Mouse (Mus musculus) kidney, adult 2 months (tissue): ENCODE measurements at regions not wholly inside any gene's neighbourhood (a gene's known extent, or its start where the extent isn't known, plus 50 kb on each side); places are given as distances from the start of the nearest gene placed in this dataset.
A peak's percentile ranks its signal among the peaks of the same experiment; 100 is the strongest.

ENCODE experiments used
- DNase-seq: peaks from one replicate; pipeline ENCODE4 v3.0.0; 2021
- H3K27ac ChIP-seq: fragments of 200-500 bp; 2 replicates; pipeline ENCODE4 v1.5.1; 2012; ENCODE audit warnings: low read depth, low read length, control low read depth, inconsistent platforms; ENCODE audit not compliant: insufficient read depth
- H3K27me3 ChIP-seq: fragments of 200-500 bp; replicated peaks from 2 replicates; pipeline ENCODE4 v1.6.1; 2012; ENCODE audit warnings: mild to moderate bottlenecking, moderate library complexity, low read length, inconsistent platforms; ENCODE audit not compliant: control insufficient read depth, insufficient read depth
- H3K36me3 ChIP-seq: fragments of 200-500 bp; 2 replicates; pipeline ENCODE4 v1.6.1; 2012; ENCODE audit warnings: mild to moderate bottlenecking, moderate library complexity, low read length, inconsistent platforms; ENCODE audit not compliant: control insufficient read depth, insufficient read depth
- H3K4me1 ChIP-seq: fragments of 200-500 bp; 2 replicates; pipeline ENCODE4 v1.6.1; 2011; ENCODE audit warnings: low read length; ENCODE audit not compliant: control insufficient read depth, insufficient read depth
- H3K4me3 ChIP-seq: fragments of 200-500 bp; 2 replicates; pipeline ENCODE4 v1.5.1; 2011; ENCODE audit warnings: mild to moderate bottlenecking, low read depth, low read length, control low read depth; ENCODE audit not compliant: insufficient read depth
- CTCF ChIP-seq: fragments of 200-500 bp; conservative IDR thresholded peaks from 2 replicates; pipeline ENCODE4 v1.5.1; 2011; ENCODE audit warnings: low read depth, mild to moderate bottlenecking, control low read depth, low read length, moderate library complexity, mixed read lengths; ENCODE audit not compliant: insufficient read depth, insufficient read length
- POLR2A ChIP-seq: fragments of 200-500 bp; IDR thresholded peaks from one replicate; pipeline ENCODE4 v1.6.1; 2011; ENCODE audit warnings: low read depth, low read length, control low read depth
- WGBS: fragments of 180-500 bp; shearing (Covaris S2); methylation state at CpG from one replicate; pipeline ENCODE4 v1.1.7; 2018; 5-methylcytosine and 5-hydroxymethylcytosine counted together

- peaks cover 22% of the 10 kb centered on the region for H3K4me1 ChIP-seq
- 42% methylated on average over 25 of the region's 25 CpGs for WGBS
- peak; percentile 57 for DNase-seq
- H3K27ac ChIP-seq = peak overlapping the region; percentile 26
- no peaks in the 10 kb centered on the region for H3K27me3 ChIP-seq
- no peak overlapping the region for H3K4me3 ChIP-seq
- no peaks in the 10 kb centered on the region for H3K36me3 ChIP-seq
- TF ChIP-seq CTCF (no peak), POLR2A (no peak)
Observed at GRCm38 (mm10) chr9:102782926-102783850, 51.5 kb upstream of the Ryk start.

DNA sequence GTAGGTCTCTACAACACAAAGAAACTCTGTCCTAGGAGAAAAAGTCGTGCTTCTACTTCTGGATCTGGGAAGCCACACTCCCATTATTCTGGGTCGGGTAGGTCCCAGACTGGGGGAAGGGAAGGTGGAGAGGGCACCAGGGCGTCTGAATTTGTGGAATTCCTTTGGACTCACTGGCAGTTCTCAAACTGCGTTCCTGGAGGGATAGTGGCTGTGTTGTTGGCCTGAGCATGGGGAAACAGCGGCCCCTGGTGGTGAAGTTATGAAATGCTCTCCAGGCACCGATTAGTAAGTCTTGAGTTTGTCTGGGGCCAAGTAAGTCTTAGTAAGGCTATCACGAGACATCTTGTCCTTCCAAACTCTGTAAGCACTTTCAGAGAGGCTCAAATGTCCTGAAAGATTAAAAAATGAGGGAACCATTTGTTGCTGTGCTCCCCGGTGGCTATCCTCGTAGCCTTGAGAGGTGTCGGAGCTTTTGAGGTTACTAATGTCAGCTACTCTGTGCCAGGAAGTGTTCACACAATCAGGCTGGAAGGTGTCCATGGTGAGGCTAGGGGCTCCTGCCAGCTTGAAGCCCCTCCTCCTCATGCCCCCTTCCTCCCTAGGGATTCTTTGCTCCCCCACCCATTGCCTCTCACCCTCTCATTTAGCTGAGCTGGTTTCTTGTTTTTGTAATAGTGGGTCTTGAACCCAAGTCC, 50.2 kb upstream of the Ryk start:
- 8% methylated on average over 10 of the region's 10 CpGs for WGBS
- peak; percentile 94 for DNase-seq

More for the DNA sequence above, 50.2 kb upstream of the Ryk start:
- Histone ChIP-seq H3K27ac (no peak overlapping the region), H3K4me3 (no peak overlapping the region), H3K27me3 (no peaks in the 10 kb centered on the region), H3K4me1 (peaks cover 11% of the 10 kb centered on the region), H3K36me3 (no peaks in the 10 kb centered on the region)
- no peak for TF ChIP-seq POLR2A
- TF ChIP-seq CTCF = peak; percentile 90
